Mouse (Mus musculus): ENCODE data around the gene Mrps22. TPM values are rescaled to one million over a fixed set of nuclear protein-coding genes. Genes with fewer than 3 reads are reported as not detected.

Mrps22 gene
- 53.5 and 59.6 TPM in 2 replicates for polyA plus RNA-seq (2015; fragmentation: Nextera tagmentation; extraction: Ambion mirVana)

GRCm38 (mm10) chr9:98601156-98601836 lies at the start of gene Mrps22:
Gene Mrps22 (minus strand): TSS chr9:98601660.
- WGBS: under 1% methylated on average over 44 of the region's 44 CpGs
- peak within 1 kb of the TSS; percentile 78 for H3K4me3 ChIP-seq (replicated peaks)
- peaks cover 9% of the 10 kb centered on the region; the same call in 1 of the 2 replicates for H3K4me1 ChIP-seq
- H3K9me3 ChIP-seq: no peaks in the 10 kb centered on the region
- peak; percentile 92 for ATAC-seq (ENCODE audit: insufficient read depth, low FRiP score, low read depth)
- no peaks in the 10 kb centered on the region for H3K27me3 ChIP-seq (replicated peaks)
- H3K9ac ChIP-seq: peak within 1 kb of the TSS; percentile 63
- H3K36me3 ChIP-seq: peaks cover 11% of the 10 kb centered on the region
- peak within 1 kb of the TSS; percentile 91 for H3K4me2 ChIP-seq
- H3K27ac ChIP-seq: no peak within 1 kb of the TSS

DNA sequence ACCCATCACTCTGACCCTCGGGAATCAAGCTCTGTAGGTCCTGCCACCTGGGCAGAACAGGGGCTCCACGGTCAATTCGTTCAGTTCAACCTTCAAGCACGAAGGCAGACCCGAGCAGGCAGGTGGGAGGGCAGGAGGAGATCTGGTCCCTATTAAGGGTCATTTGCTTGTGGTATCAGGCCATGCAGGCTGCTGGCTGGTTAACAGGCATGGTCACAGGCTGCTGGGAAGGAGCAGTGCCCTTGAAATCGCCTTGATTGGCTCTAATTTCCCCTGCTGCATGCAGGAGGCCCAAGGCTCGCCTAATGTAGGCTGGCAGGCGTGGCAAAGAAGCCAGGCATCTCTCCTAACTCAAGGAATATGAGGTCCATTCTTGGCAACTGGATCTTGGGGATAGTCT lies 49.1 kb upstream of the Mrps22 start:
- no peak overlapping the region for H3K27ac ChIP-seq
- WGBS: 73% methylated on average over 8 of the region's 8 CpGs
- H3K4me3 ChIP-seq (replicated peaks): no peak overlapping the region
- H3K9me3 ChIP-seq: no peaks in the 10 kb centered on the region
- H3K36me3 ChIP-seq: no peaks in the 10 kb centered on the region
- no peaks in the 10 kb centered on the region for H3K27me3 ChIP-seq (replicated peaks)
- H3K4me1 ChIP-seq: 0 out of 2 replicates have a peak, but pooled peaks cover 5% of the 10 kb centered on the region
- ATAC-seq (ENCODE audit: insufficient read depth, low FRiP score, low read depth): no peak
- H3K9ac ChIP-seq: no peak overlapping the region
- H3K4me2 ChIP-seq: no peak overlapping the region

- WGBS: 57% methylated on average over 12 of the region's 12 CpGs
- ATAC-seq (ENCODE audit: insufficient read depth, low FRiP score, low read depth): no peak
- Histone ChIP-seq H3K9me3 (no peaks in the 10 kb centered on the region), H3K4me1 (0 out of 2 replicates have a peak, but pooled peaks cover 2% of the 10 kb centered on the region), H3K4me2 (no peak overlapping the region), H3K36me3 (no peaks in the 10 kb centered on the region), H3K27ac (no peak overlapping the region; the same call in 1 of the 2 replicates), H3K27me3 (replicated peaks) (no peaks in the 10 kb centered on the region), H3K4me3 (replicated peaks) (no peak overlapping the region), H3K9ac (no peak overlapping the region)
Measured at GRCm38 (mm10) chr9:98647418-98647817, 46.0 kb upstream of the Mrps22 start.

GRCm38 (mm10) chr9:98645750-98646149 lies 44.3 kb upstream of the Mrps22 start:
- peak; percentile 36; the same call in 1 of the 2 replicates for ATAC-seq (ENCODE audit: insufficient read depth, low FRiP score, low read depth)
- WGBS: 27% methylated on average over 4 of the region's 4 CpGs
- H3K27me3 ChIP-seq (replicated peaks): no peaks in the 10 kb centered on the region
- H3K27ac ChIP-seq: no peak overlapping the region
- H3K9ac ChIP-seq: no peak overlapping the region
- no peak overlapping the region for H3K4me3 ChIP-seq (replicated peaks)
- H3K4me1 ChIP-seq: 0 out of 2 replicates have a peak, but pooled peaks cover 2% of the 10 kb centered on the region
- H3K9me3 ChIP-seq: no peaks in the 10 kb centered on the region
- no peak overlapping the region for H3K4me2 ChIP-seq
- H3K36me3 ChIP-seq: no peaks in the 10 kb centered on the region

DNA sequence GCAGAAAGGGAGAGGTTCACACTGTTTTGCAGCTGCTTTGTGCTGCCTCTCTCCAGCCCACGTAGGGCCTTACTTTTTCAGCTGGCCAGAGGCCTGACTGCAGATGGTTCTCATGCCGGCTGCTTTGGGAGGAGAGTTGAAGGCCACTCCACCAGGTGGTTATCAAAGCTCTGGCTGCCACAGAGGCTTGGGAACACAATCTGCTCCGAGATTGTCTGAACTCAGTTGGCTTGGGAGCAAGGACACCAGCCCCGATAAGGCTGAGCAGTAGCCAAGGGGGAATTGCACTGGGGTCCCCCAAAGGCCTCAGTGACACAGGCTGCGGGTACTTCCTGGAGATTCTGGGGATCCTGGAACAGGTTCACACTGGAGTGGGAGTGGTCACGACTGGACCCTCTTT lies 40.7 kb upstream of the Mrps22 start:
- H3K4me1 ChIP-seq: 0 out of 2 replicates have a peak, but pooled peaks cover 2% of the 10 kb centered on the region
- 77% methylated on average over 6 of the region's 6 CpGs for WGBS
- H3K4me3 ChIP-seq (replicated peaks): no peak overlapping the region
- no peak overlapping the region for H3K4me2 ChIP-seq
- no peaks in the 10 kb centered on the region for H3K27me3 ChIP-seq (replicated peaks)
- no peak overlapping the region for H3K9ac ChIP-seq
- no peak overlapping the region for H3K27ac ChIP-seq
- no peaks in the 10 kb centered on the region for H3K9me3 ChIP-seq
- ATAC-seq (ENCODE audit: insufficient read depth, low FRiP score, low read depth): peak; percentile 48; the same call in 1 of the 2 replicates
- no peaks in the 10 kb centered on the region for H3K36me3 ChIP-seq

DNA sequence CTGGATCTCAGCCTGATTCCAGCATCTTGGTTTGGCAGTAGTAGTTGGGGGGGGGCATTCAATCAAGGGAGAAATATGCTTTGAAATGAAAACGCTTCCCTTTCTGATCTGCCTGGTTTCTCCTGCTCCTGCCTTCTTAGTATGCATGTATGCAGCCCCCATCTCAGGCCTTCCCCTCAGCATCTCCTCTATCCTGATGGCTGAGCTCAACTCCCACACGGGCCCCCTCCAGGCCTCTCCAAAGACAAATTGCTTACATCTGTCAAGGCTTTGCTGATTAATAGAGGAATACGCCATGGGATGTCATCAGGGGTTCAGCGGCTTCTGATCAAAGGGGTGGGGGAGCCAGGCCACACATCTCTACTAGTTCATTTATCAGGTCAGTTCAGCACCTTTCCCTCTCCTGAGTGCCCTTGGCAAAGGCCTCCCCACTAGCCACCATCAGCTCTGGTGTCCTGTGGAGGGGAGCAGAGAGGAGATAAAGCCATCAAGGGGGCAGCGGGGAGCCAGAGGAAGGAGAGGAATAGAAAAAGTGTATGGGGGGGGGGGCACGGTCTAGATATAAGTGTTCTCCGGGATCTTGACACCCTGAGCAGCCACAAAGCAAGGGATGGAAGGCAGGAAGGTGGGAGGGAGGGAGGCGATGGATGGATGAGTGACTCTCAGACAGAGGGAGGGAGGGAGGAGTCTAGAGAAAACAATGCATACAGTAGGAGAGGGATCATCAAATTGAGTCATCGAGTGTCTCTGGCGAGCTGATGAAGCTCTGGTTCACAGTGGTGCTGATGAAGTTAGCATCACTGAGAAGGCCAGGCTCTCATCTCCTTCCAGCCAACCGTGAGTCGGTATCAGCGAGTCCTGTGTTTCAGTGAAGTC lies 32.1 kb upstream of the Mrps22 start:
- H3K36me3 ChIP-seq: no peaks in the 10 kb centered on the region
- 67% methylated on average over 13 of the region's 13 CpGs for WGBS
- H3K27ac ChIP-seq: no peak overlapping the region
- no peaks in the 10 kb centered on the region; the same call in 1 of the 2 replicates for H3K27me3 ChIP-seq (replicated peaks)
- H3K4me3 ChIP-seq (replicated peaks): no peak overlapping the region
- no peak overlapping the region for H3K4me2 ChIP-seq
- H3K4me1 ChIP-seq: no peaks in the 10 kb centered on the region
- no peak overlapping the region for H3K9ac ChIP-seq
- no peak for ATAC-seq (ENCODE audit: insufficient read depth, low FRiP score, low read depth)
- H3K9me3 ChIP-seq: no peaks in the 10 kb centered on the region

DNA sequence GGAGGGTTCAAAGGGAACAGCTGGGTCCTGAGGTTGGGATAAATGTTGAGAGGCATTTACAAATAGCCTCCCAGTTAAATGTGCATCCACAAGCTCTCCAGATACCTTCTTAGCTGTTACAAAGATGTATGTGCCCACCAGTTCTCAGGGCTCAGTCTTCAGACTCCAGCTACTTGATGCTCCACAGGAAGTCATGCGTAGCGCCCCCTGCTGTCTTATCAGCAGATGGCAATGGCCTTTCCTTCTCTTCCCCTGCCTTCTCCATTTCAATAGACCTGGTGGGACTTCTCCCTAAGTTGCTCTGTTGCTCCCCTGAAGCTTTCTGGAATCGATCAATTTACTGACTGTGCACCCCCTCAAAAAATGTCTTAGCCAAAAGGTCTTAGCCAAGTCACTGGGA lies 27.0 kb upstream of the Mrps22 start:
- Histone ChIP-seq H3K9me3 (no peaks in the 10 kb centered on the region), H3K27ac (no peak overlapping the region), H3K4me3 (replicated peaks) (no peak overlapping the region), H3K4me2 (no peak overlapping the region), H3K9ac (no peak overlapping the region), H3K4me1 (no peaks in the 10 kb centered on the region), H3K36me3 (no peaks in the 10 kb centered on the region), H3K27me3 (replicated peaks) (peaks cover 13% of the 10 kb centered on the region)
- no peak for ATAC-seq (ENCODE audit: insufficient read depth, low FRiP score, low read depth)
- WGBS: 43% methylated on average over 3 of the region's 3 CpGs

GRCm38 (mm10) chr9:98604896-98605295 lies 3.4 kb upstream of the Mrps22 start:
- ATAC-seq (ENCODE audit: insufficient read depth, low FRiP score, low read depth): no peak
- no peaks in the 10 kb centered on the region for H3K9me3 ChIP-seq
- H3K9ac ChIP-seq: no peak overlapping the region
- H3K36me3 ChIP-seq: no peaks in the 10 kb centered on the region
- H3K4me1 ChIP-seq: peaks cover 9% of the 10 kb centered on the region; the same call in 1 of the 2 replicates
- WGBS: 68% methylated on average over 4 of the region's 4 CpGs
- no peaks in the 10 kb centered on the region for H3K27me3 ChIP-seq (replicated peaks)
- H3K4me2 ChIP-seq: no peak overlapping the region
- no peak overlapping the region for H3K4me3 ChIP-seq (replicated peaks)
- no peak overlapping the region for H3K27ac ChIP-seq

DNA sequence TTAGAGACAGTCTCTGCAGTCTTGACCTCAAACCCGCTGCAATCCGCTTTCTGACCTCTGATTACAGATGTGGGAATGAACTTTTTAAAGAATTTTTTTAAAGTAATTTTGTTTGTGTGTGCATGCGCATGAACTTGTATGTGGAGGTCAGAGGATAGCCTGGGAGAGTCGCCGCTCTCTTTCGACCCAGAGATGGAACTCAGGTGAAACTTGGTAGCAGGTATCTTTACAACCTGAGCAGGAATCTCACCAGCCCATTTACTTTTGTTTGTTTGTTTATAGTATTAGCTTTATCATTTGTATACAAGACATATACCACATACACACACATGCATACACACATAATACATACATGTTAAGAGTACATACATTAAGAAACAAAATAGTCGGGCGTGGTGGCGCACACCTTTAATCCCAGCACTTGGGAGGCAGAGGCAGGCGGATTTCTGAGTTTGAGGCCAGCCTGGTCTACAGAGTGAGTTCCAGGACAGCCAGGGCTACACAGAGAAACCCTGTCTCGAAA lies 438 bp upstream of the Mrps22 start:
- H3K4me2 ChIP-seq: peak overlapping the region; percentile 91
- H3K9ac ChIP-seq: no peak overlapping the region

DNA sequence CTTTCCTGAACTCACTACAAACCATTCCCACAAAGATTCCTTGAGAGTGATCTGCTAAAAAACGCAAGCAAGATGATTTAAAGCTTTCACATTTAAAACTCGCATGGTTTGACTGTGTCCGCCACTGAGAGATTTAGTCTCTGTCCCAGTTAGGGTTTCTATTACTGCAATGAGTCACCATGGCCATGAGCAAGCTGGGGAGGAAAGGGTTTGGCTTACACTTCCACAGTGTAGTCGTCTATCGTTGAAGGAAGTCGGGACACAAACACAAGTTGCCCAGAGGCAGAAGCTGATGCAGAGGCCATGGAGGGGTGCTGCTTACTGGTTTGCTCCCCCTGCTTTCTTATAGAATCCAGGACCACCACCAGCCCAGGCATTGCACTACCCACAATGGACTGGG lies 1.4 kb downstream of the Mrps22 start:
- Histone ChIP-seq H3K36me3 (peaks cover 16% of the 10 kb centered on the region), H3K9me3 (no peaks in the 10 kb centered on the region), H3K4me2 (peak overlapping the region; percentile 91), H3K4me3 (replicated peaks) (no peak overlapping the region), H3K4me1 (peaks cover 9% of the 10 kb centered on the region; the same call in 1 of the 2 replicates), H3K9ac (no peak overlapping the region), H3K27ac (no peak overlapping the region), H3K27me3 (replicated peaks) (no peaks in the 10 kb centered on the region)
- WGBS: 82% methylated on average over 6 of the region's 6 CpGs
- no peak for ATAC-seq (ENCODE audit: insufficient read depth, low FRiP score, low read depth)

More for the DNA sequence above, 438 bp upstream of the Mrps22 start:
- 51% methylated on average over 11 of the region's 11 CpGs for WGBS
- H3K36me3 ChIP-seq: peaks cover 6% of the 10 kb centered on the region
- peaks cover 9% of the 10 kb centered on the region; the same call in 1 of the 2 replicates for H3K4me1 ChIP-seq
- H3K9me3 ChIP-seq: no peaks in the 10 kb centered on the region
- H3K27ac ChIP-seq: no peak overlapping the region
- ATAC-seq (ENCODE audit: insufficient read depth, low FRiP score, low read depth): no peak; the same call in 1 of the 2 replicates
- no peaks in the 10 kb centered on the region for H3K27me3 ChIP-seq (replicated peaks)
- peak overlapping the region; percentile 78 for H3K4me3 ChIP-seq (replicated peaks)

DNA sequence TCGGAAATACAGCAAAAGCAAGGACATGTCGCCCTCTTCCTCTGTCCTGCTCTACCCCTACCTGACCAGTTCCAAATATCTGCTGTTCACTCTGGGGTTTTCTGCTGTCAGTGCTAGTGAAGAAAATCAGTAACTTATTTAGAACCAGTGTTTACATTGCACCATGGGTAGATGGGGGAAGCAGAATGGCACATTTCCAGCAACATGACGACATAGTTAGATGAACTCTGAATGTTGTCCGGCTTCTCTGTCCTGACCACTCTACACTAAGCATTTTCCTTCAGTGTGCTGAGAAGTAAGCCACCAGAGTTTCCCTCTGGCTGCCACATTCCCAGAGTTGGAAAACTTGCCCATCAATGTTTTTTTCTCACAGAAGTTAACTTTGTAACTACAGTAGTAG lies 17.6 kb downstream of the Mrps22 start:
- H3K9me3 ChIP-seq: no peaks in the 10 kb centered on the region
- no peak overlapping the region for H3K4me3 ChIP-seq (replicated peaks)
- H3K4me2 ChIP-seq: no peak overlapping the region
- no peak for ATAC-seq (ENCODE audit: insufficient read depth, low FRiP score, low read depth)
- 87% methylated on average over 4 of the region's 4 CpGs for WGBS
- H3K4me1 ChIP-seq: no peaks in the 10 kb centered on the region
- peaks cover 51% of the 10 kb centered on the region for H3K36me3 ChIP-seq
- H3K9ac ChIP-seq: no peak overlapping the region
- H3K27me3 ChIP-seq (replicated peaks): no peaks in the 10 kb centered on the region
- no peak overlapping the region for H3K27ac ChIP-seq
